Mouse (Mus musculus) gastrocnemius, postnatal 14 days (tissue): ENCODE results near the gene Cftr. TPM values are rescaled to one million over a fixed set of nuclear protein-coding genes. Genes with fewer than 3 reads are reported as not detected.

Experiments
- DNase-seq: peaks from one replicate; pipeline ENCODE4 v3.0.0; 2021; ENCODE audit warnings: mixed read lengths
- intact Hi-C: fragments of 180-260 bp; cut with DNase I; formaldehyde crosslinking; loops from one replicate; pipeline ENCODE4 v1.15.1; 2025; ENCODE audit warnings: low total_unique reads
- total RNA-seq, 2 experiments: library from RNA; stranded (reverse); gene quantifications; 2 replicates each; pipeline ENCODE4 v1.2.3; 2021

The Cftr gene
- total RNA-seq, 2 experiments from 2014 or later, result not detected

GRCm38 (mm10) chr6:18305130-18305529, 134.6 kb downstream of the Cftr start:
- DNase-seq, result no peak
- intact Hi-C loops, result no loop called here

- DNase-seq, result no peak
- intact Hi-C loops, result no loop called here
Measured at GRCm38 (mm10) chr6:18310983-18311382, 140.5 kb downstream of the Cftr start.

- DNase-seq, result no peak
- intact Hi-C loops, result no loop called here
Measured at GRCm38 (mm10) chr6:18314365-18314943, 144.0 kb downstream of the Cftr start.

- intact Hi-C loops, result no loop called here
- no peak for DNase-seq
Measured at GRCm38 (mm10) chr6:18322950-18323349, 152.5 kb downstream of the Cftr start.

- no peak for DNase-seq
- intact Hi-C loops, result no loop called here
Measured at GRCm38 (mm10) chr6:18335393-18335792, 164.9 kb downstream of the Cftr start.

GRCm38 (mm10) chr6:18338307-18338706, 167.8 kb downstream of the Cftr start:
- DNase-seq, result no peak
- intact Hi-C loops, result no loop called here

- intact Hi-C loops, result no loop called here
- no peak for DNase-seq
Measured at GRCm38 (mm10) chr6:18344272-18344671, 173.8 kb downstream of the Cftr start.

- DNase-seq, result no peak
- intact Hi-C loops, result no loop called here
Measured at GRCm38 (mm10) chr6:18349153-18349858, 178.8 kb downstream of the Cftr start.

GRCm38 (mm10) chr6:18360154-18360553, 189.7 kb downstream of the Cftr start:
- no peak for DNase-seq
- intact Hi-C loops, result no loop called here

GRCm38 (mm10) chr6:18360955-18361354, 190.5 kb downstream of the Cftr start:
- intact Hi-C loops, result no loop called here

GRCm38 (mm10) chr6:18362232-18362631, 191.7 kb downstream of the Cftr start:
- intact Hi-C loops, result no loop called here
- DNase-seq, result no peak

More at GRCm38 (mm10) chr6:18360955-18361354, 190.5 kb downstream of the Cftr start:
- DNase-seq, result no peak

GRCm38 (mm10) chr6:18369054-18369453, 198.6 kb downstream of the Cftr start:
- intact Hi-C loops, result no loop called here

GRCm38 (mm10) chr6:18369723-18370122, 199.2 kb downstream of the Cftr start:
- intact Hi-C loops, result no loop called here
- no peak for DNase-seq

More at GRCm38 (mm10) chr6:18369054-18369453, 198.6 kb downstream of the Cftr start:
- no peak for DNase-seq

Other genes starting within 250 kb of the Cftr start
- gene Wnt2, start 140.1 kb upstream of the Cftr start, total RNA-seq, result under 1 TPM; 0.44 to 0.88 TPM
- gene Asz1, start 61.6 kb upstream of the Cftr start, total RNA-seq, result not detected